Mouse (Mus musculus) G1E (cell line): ENCODE measurements around the gene Gm49380.

Source experiments
- CTCF ChIP-seq: IDR thresholded peaks from 2 replicates; pipeline ENCODE4 v1.5.1; 2012; ENCODE audit warnings: low read depth, low read length, inconsistent platforms, mixed read lengths
- GATA1 ChIP-seq: IDR thresholded peaks from 2 replicates; pipeline ENCODE4 v1.6.1; 2012; ENCODE audit warnings: borderline replicate concordance, low read length, inconsistent platforms, mixed read lengths
- POLR2AphosphoS5 ChIP-seq: IDR thresholded peaks from 2 replicates; pipeline ENCODE4 v1.6.1; 2012; ENCODE audit warnings: low read depth, low read length, inconsistent platforms; ENCODE audit not compliant: insufficient replicate concordance
- TAL1 ChIP-seq: conservative IDR thresholded peaks from 2 replicates; pipeline ENCODE4 v1.6.1; 2012; ENCODE audit warnings: low read depth, low read length, inconsistent platforms, mixed read lengths

- TF ChIP-seq CTCF, result no peak
- no peak for TF ChIP-seq GATA1
- TF ChIP-seq TAL1, result no peak
- TF ChIP-seq POLR2AphosphoS5, result no peak
Measured at GRCm38 (mm10) chr9:44106182-44106581, 7.1 kb downstream of the Gm49380 start.
